Mouse (Mus musculus) forebrain, embryonic 16.5 days (tissue): ENCODE results near the gene Dzip1. TPM values are rescaled to one million over a fixed set of nuclear protein-coding genes. Genes with fewer than 3 reads are reported as not detected.

Source experiments
- ATAC-seq: fragments of 200-750 bp; cut with Nextera tagmentation; 2 replicates; pipeline ENCODE4 v1.8.0; 2017; ENCODE audit warnings: mild to moderate bottlenecking, moderate library complexity
- H3K27ac ChIP-seq: fragments of 300-500 bp; sonication (generic); 2 replicates; pipeline ENCODE4 v1.5.1; 2014; ENCODE audit warnings: low read length, control low read depth
- H3K27me3 ChIP-seq: fragments of 300-500 bp; sonication (generic); replicated peaks from 2 replicates; pipeline ENCODE4 v1.6.1; 2014; ENCODE audit warnings: low read length; ENCODE audit not compliant: control insufficient read depth, insufficient read depth
- H3K36me3 ChIP-seq: fragments of 300-500 bp; sonication (generic); 2 replicates; pipeline ENCODE4 v1.6.1; 2014; ENCODE audit not compliant: control insufficient read depth, insufficient read depth
- H3K4me1 ChIP-seq: fragments of 300-500 bp; sonication (generic); replicated peaks from 2 replicates; pipeline ENCODE4 v1.6.1; 2014; ENCODE audit warnings: low read length; ENCODE audit not compliant: control insufficient read depth, insufficient read depth
- H3K4me2 ChIP-seq: fragments of 300-500 bp; sonication (generic); 2 replicates; pipeline ENCODE4 v1.6.1; 2014; ENCODE audit warnings: mild to moderate bottlenecking, low read length, control low read depth
- H3K4me3 ChIP-seq: fragments of 300-500 bp; sonication (generic); replicated peaks from 2 replicates; pipeline ENCODE4 v1.5.1; 2014; ENCODE audit warnings: mild to moderate bottlenecking, low read length, control low read depth
- H3K9ac ChIP-seq: fragments of 300-500 bp; sonication (generic); replicated peaks from 2 replicates; pipeline ENCODE4 v1.6.1; 2014; ENCODE audit warnings: low read depth, low read length, control low read depth
- H3K9me3 ChIP-seq: fragments of 300-500 bp; sonication (generic); 2 replicates; pipeline ENCODE4 v1.6.1; 2016; ENCODE audit warnings: low read length; ENCODE audit not compliant: control insufficient read depth
- WGBS: fragments of 180-500 bp; shearing (Covaris S2); extraction: QIAGEN DNeasy Blood & Tissue Kit; methylation state at CpG from one replicate; pipeline ENCODE4 v1.1.7; 2014; 5-methylcytosine and 5-hydroxymethylcytosine counted together
- polyA plus RNA-seq: library from polyadenylated mRNA; unstranded; fragments of >200 nt; fragmentation: Nextera tagmentation; extraction: Ambion mirVana; gene quantifications from 2 replicates; pipeline ENCODE4 v1.2.1, GENCODE M21; 2015

Gene Dzip1
- polyA plus RNA-seq, 1 experiment from 2014 or later, result 46.7 TPM

GRCm38 (mm10) chr14:118883344-118884249 is 41.7 kb downstream of the Dzip1 start:
- no peak for ATAC-seq

GRCm38 (mm10) chr14:118880696-118881095 is 44.6 kb downstream of the Dzip1 start:
- Histone ChIP-seq H3K9ac (no peak overlapping the region), H3K4me2 (no peak overlapping the region), H3K27ac (no peak overlapping the region), H3K4me1 (no peaks in the 10 kb centered on the region), H3K36me3 (peaks cover 47% of the 10 kb centered on the region), H3K27me3 (no peaks in the 10 kb centered on the region), H3K4me3 (no peak overlapping the region), H3K9me3 (no peaks in the 10 kb centered on the region)
- no peak for ATAC-seq
- 72% methylated on average over 10 of the region's 10 CpGs for WGBS

More at GRCm38 (mm10) chr14:118883344-118884249, 41.7 kb downstream of the Dzip1 start:
- WGBS, result 84% methylated on average over 18 of the region's 18 CpGs
- no peak overlapping the region for H3K27ac ChIP-seq
- no peaks in the 10 kb centered on the region for H3K9me3 ChIP-seq
- no peak overlapping the region for H3K9ac ChIP-seq
- no peak overlapping the region for H3K4me3 ChIP-seq
- no peaks in the 10 kb centered on the region for H3K4me1 ChIP-seq
- no peaks in the 10 kb centered on the region for H3K27me3 ChIP-seq
- H3K4me2 ChIP-seq, result no peak overlapping the region
- peaks cover 42% of the 10 kb centered on the region for H3K36me3 ChIP-seq

- Histone ChIP-seq H3K36me3 (peaks cover 45% of the 10 kb centered on the region), H3K9me3 (no peaks in the 10 kb centered on the region), H3K4me2 (no peak overlapping the region), H3K27ac (no peak overlapping the region), H3K27me3 (no peaks in the 10 kb centered on the region), H3K4me3 (no peak overlapping the region), H3K9ac (no peak overlapping the region), H3K4me1 (no peaks in the 10 kb centered on the region)
- no peak for ATAC-seq
- WGBS, result 90% methylated on average over 11 of the region's 11 CpGs
Measured at GRCm38 (mm10) chr14:118878346-118878910, 46.8 kb downstream of the Dzip1 start.

- peaks cover 31% of the 10 kb centered on the region for H3K36me3 ChIP-seq
- ATAC-seq, result no peak
- H3K4me3 ChIP-seq, result no peak overlapping the region
- no peak overlapping the region for H3K9ac ChIP-seq
- no peak overlapping the region for H3K4me2 ChIP-seq
- no peaks in the 10 kb centered on the region for H3K9me3 ChIP-seq
- no peak overlapping the region for H3K27ac ChIP-seq
- H3K4me1 ChIP-seq, result no peaks in the 10 kb centered on the region
- H3K27me3 ChIP-seq, result no peaks in the 10 kb centered on the region
- 85% methylated on average over 10 of the region's 10 CpGs for WGBS
Measured at GRCm38 (mm10) chr14:118874786-118875415, 50.4 kb downstream of the Dzip1 start.

- Histone ChIP-seq H3K4me2 (no peak overlapping the region), H3K4me3 (no peak overlapping the region), H3K9me3 (no peaks in the 10 kb centered on the region), H3K36me3 (peaks cover 28% of the 10 kb centered on the region), H3K27me3 (no peaks in the 10 kb centered on the region), H3K9ac (no peak overlapping the region), H3K27ac (no peak overlapping the region), H3K4me1 (peaks cover 2% of the 10 kb centered on the region; the same call in 1 of the 2 replicates)
- ATAC-seq, result no peak
- 92% methylated on average over 4 of the region's 4 CpGs for WGBS
Measured at GRCm38 (mm10) chr14:118874126-118874525, 51.1 kb downstream of the Dzip1 start.

- Histone ChIP-seq H3K4me1 (peaks cover 19% of the 10 kb centered on the region), H3K4me2 (no peak overlapping the region), H3K27ac (no peak overlapping the region), H3K9ac (no peak overlapping the region), H3K36me3 (peaks cover 8% of the 10 kb centered on the region), H3K4me3 (no peak overlapping the region), H3K27me3 (no peaks in the 10 kb centered on the region), H3K9me3 (no peaks in the 10 kb centered on the region)
- no peak for ATAC-seq
- 93% methylated on average over 6 of the region's 6 CpGs for WGBS
Measured at GRCm38 (mm10) chr14:118869712-118870111, 55.5 kb downstream of the Dzip1 start.

- WGBS, result 43% methylated on average over 13 of the region's 13 CpGs
Measured at GRCm38 (mm10) chr14:118868102-118868724, 57.0 kb downstream of the Dzip1 start.

GRCm38 (mm10) chr14:118867366-118867765 is 57.9 kb downstream of the Dzip1 start:
- Histone ChIP-seq H3K4me1 (peaks cover 19% of the 10 kb centered on the region), H3K9ac (no peak overlapping the region), H3K27me3 (no peaks in the 10 kb centered on the region), H3K27ac (no peak overlapping the region), H3K4me3 (no peak overlapping the region), H3K9me3 (no peaks in the 10 kb centered on the region), H3K36me3 (peaks cover 2% of the 10 kb centered on the region; the same call in 1 of the 2 replicates), H3K4me2 (no peak overlapping the region)
- WGBS, result 41% methylated on average over 6 of the region's 6 CpGs
- ATAC-seq, result no peak

More at GRCm38 (mm10) chr14:118868102-118868724, 57.0 kb downstream of the Dzip1 start:
- H3K27ac ChIP-seq, result peak overlapping the region; percentile 33; the same call in 1 of the 2 replicates
- no peaks in the 10 kb centered on the region for H3K9me3 ChIP-seq
- H3K36me3 ChIP-seq, result peaks cover 5% of the 10 kb centered on the region; the same call in 1 of the 2 replicates
- H3K9ac ChIP-seq, result no peak overlapping the region
- H3K4me1 ChIP-seq, result peaks cover 19% of the 10 kb centered on the region
- ATAC-seq, result peak; percentile 90
- no peak overlapping the region for H3K4me3 ChIP-seq
- H3K4me2 ChIP-seq, result peak overlapping the region; percentile 25
- no peaks in the 10 kb centered on the region for H3K27me3 ChIP-seq
